Mouse (Mus musculus) heart, adult 2 months (tissue): ENCODE measurements at regions not wholly inside any gene's neighbourhood (a gene's known extent, or its start where the extent isn't known, plus 50 kb on each side); places are given as distances from the start of the nearest gene placed in this dataset.

Experiments used
- CTCF ChIP-seq: fragments of 200-600 bp; IDR thresholded peaks from 2 replicates; pipeline ENCODE4 v1.8.1; 2022; ENCODE audit warnings: antibody characterized with exemption, mild to moderate bottlenecking, moderate library complexity
- POLR2A ChIP-seq: fragments of 200-500 bp; IDR thresholded peaks from 2 replicates; pipeline ENCODE4 v1.6.1; 2011; ENCODE audit warnings: mild to moderate bottlenecking, low read depth, low read length, control low read depth; ENCODE audit not compliant: insufficient read depth

GRCm38 (mm10) chr14:78397914-78398313, 90.1 kb upstream of the Tnfsf11 start:
- TF ChIP-seq CTCF (no peak), POLR2A (no peak)
